Mouse (Mus musculus): ENCODE measurements around the gene Mga.
A peak's percentile ranks its signal among the peaks of the same experiment; 100 is the strongest.

Mga gene

DNA sequence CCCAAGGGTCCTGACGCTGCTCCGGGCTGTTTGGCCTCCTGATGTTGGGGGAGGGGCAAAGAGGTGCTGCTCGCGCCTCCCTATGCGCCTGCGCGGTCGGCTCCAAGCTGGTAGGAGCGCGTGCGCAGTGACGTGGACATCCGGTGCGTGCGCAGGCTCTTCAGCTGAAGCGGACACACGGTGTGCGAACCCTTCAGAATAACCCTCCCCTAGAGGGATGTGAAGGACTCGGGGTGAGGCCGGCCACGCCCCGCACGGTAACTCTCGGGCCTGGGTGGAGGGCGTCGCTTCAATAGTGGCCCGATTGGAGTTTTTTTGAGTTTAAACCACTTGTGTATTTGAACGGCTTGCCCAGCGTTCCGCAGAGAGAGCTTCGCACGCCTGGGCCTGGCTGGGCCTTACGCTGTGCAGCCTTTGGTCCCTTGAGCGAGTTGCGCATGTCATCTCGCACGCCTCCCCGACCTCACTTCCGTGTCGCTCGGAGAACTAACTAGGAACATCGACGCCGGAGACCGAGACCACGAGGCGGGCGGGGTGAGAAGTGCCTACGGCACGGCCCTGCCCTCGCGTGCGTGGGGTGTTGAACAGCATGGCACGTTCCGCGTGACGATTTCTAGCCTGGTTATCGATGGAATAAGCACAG is at the start of gene Mga:
Mga (plus strand) TSS at position 139 of the 643 bp plus-strand sequence.
- DNase-seq (ENCODE audit: low read depth, low spot score), result peak; percentile 97

DNA sequence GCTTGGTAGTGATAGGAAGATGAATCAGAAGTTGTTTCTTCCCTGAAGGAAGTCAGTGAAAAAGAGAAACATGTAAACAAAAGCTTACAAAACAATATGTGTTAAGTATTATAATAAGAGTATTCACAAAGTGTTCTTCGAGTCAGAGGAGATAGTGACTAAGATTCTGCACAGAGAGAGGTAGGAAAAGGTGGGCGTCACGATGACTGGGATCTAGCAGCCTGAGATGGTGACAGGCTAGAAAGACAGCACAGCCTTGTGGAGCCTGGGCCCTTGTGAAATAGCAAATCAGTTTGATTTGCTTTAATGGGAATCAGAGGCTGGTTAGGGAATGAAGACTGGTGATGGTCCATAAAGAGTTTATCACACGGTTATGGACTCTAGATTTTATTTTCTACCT is 43.2 kb upstream of the Mga start:
- no peak for DNase-seq (ENCODE audit: low read depth, low spot score)

DNA sequence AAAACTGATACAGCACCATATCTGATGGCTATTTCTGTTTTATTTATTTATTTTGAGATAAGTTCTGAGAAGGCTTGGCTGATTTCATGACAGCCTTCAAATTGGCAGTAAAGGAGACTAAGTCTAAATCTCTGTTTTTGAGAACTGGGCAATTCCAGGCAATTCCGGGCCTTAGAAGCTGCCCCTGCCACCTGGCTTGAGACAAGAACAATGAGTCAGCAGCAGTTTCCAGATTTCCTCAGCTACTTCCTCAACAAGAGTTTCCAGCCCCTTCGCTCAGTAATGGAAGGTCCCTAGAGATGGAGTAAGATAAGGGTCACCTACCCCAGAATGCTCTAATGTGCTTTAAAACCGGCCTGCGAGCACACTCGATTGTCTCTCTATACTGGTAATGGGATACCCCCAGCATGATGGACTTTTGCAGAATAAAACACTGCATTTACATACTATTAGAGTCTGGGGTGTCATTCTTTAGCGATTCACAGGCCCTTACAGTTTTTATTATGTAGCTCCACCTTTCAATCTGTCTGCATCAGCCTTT is 41.6 kb upstream of the Mga start:
- DNase-seq (ENCODE audit: low read depth, low spot score), result no peak

DNA sequence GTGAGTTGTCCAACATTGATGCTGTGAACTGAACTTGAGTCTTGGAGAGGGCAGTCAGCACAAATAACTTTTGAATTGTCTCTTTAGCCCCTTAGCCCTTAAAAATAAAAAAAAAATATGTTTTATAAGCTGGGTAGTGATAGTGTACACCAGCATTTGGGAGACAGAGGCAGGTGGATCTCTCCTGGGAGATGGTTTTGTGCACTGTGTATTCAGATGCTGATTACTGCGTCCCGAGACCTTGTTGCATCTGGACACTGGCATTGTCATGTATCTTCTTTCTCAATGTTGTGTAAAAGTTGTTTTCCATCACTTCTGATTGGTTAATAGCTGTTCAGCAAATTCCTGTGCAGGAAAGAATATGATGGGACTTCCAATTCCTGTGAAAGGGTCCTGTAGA is 39.7 kb upstream of the Mga start:
- no peak for DNase-seq (ENCODE audit: low read depth, low spot score)

DNA sequence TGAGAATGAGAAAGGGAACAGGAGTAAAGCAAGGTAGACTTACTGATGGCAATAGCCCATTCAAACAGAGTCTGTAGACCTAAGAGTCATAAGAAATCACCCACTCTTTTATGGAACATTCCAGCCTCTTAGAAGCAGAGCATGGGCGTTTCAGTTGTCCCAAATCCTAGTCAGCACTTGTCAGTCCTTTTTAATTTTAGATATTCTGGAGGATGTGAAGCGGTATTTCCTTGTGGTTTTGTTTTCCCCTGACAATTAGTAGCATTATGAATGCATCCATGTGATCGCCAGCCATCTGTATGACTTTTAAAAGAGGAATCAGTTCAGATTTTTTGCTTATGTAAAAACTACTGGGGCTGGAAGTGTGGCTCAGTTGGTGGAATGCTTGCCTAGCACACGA is 32.5 kb upstream of the Mga start:
- DNase-seq (ENCODE audit: low read depth, low spot score), result no peak

DNA sequence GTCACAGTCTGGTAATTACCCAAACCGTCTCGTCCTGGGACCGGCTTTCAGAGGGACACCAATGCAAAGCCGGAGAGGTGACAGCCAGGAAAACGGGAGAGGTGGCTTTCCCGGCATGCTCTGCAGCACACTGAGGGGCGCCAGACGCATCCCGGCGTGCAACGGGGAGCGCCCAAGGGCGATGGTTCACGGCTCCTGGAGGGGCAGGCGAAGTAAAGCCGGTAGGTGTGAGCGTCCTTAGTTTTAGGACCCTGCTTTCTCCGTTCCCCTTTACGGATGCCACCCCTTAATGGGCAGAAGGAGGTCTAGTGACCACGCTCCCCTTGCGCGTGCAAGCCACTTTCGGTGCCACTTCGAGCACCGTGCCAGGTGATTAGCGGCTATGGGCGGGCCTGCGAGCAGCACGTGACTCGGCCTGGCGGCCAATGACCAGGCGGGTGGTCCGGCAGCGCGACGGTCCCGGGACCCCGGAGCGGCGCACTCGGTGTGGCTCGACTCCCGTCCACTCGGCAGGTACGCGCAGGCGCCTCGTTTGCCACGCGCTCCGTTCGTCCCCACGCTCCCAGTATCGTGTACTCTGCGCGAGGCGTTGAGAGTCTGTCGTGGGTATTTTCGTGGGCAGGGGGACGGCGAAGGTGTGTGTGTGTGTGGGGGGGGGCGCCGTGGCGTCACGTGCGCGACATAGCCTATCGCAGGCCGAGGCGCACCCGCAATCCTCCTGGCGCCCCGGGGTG is 24.5 kb upstream of the Mga start:
- peak; percentile 7 for DNase-seq (ENCODE audit: low read depth, low spot score)

DNA sequence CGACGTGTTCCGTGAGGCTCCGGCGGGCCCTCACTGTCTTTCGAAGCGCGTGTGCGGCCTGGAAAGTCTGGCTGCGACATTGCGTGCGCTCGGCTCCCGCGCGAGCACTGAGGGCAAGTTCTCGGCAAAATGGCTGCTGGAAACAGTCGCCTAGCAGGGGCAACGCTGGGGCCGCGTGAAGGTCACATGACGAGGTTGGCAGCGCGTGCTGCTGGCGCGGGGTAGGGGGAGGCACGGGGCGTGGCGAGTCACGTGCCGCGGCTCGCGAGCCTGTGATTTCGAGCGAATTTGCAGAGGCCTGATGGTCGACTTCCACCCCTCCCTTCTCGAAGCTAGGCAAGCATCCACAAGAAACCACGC is 23.9 kb upstream of the Mga start:
- peak; percentile 75 for DNase-seq (ENCODE audit: low read depth, low spot score)

DNA sequence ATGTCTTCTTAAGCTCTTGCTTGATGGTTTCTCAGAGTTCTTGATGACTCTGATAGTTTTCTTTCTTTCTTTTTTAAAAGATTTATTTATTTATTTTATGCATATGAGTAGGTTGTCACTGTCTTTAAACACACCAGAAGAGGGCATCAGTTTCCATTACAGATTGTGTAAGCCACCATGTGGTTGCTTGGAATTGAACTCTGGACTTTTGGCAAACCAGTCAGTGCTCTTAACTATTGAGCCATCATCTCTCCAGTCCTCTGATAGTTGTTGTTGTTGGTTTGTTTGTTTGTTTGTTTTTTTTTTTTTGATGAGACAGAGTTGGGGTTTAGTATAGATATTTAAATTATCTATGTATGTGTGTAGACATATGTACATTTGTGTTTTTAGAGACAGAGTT is 21.0 kb upstream of the Mga start:
- no peak for DNase-seq (ENCODE audit: low read depth, low spot score)

DNA sequence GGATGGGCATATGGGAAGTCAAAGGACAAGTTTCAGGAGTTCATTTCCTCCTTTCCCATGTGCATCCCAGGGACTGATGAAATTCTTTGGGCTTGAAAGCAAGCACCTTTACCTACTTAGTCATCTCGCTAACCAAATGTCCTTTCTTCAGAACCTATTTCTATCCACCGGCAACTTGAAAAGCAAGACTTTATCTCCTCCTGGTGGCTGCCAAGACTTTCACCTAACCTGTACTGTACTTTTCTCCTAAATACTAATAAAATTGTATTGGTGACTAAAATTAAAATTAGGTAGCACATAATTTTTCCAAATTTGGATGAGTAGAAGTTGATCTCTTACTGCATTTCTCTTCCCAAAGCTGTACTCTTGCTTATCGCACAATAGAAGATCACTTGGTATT is 9.8 kb upstream of the Mga start:
- no peak for DNase-seq (ENCODE audit: low read depth, low spot score)

DNA sequence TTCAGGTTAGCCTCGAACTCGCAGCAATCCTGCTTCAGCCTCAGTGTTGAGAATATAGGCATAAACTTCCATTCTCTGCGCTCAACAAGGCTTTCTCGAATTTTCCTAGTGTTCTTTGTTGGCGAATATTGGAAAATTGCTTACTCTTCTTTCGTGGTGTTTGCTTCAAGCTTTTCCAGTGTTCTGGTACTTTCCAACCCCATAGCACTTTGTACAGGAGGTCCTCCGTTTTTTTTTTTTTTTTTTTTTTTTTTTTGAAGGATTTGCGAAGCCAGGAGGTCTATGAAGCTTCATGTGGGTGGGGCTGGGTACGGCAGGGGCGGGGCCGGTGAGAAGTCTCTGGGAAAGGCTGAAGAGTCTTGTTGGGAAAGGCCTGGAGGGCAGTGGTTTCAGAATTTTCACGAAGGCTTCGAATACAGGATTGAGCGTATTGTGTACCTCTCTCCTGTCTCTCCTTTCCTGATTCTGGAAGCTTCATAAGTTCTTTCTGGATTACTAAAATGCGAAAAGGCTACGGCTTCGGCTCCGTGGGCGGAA is 407 bp upstream of the Mga start:
- DNase-seq (ENCODE audit: low read depth, low spot score), result no peak

DNA sequence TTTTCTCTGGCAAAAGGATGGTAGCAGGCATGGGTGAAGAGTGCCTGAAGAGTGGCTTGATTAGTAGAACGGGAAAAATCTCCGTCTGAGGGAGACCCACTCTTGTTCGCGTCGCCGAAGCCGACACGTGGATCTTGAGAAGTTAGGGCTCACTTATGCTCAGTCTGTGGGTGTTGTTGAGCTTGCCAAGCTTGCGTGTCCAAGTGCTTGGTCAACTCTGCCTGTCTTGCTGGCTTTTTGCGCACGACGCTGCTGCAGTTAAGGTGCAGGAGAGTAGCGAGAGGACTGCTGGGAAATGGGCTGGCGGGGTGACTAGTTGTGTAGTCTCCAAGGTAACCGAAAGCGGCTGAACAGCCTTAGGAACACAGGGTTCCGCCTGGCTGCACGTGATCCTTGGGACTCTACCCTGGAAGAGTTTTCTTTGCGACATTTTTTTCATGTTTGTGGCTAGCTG is 1.1 kb downstream of the Mga start:
- DNase-seq (ENCODE audit: low read depth, low spot score), result peak; percentile 75

DNA sequence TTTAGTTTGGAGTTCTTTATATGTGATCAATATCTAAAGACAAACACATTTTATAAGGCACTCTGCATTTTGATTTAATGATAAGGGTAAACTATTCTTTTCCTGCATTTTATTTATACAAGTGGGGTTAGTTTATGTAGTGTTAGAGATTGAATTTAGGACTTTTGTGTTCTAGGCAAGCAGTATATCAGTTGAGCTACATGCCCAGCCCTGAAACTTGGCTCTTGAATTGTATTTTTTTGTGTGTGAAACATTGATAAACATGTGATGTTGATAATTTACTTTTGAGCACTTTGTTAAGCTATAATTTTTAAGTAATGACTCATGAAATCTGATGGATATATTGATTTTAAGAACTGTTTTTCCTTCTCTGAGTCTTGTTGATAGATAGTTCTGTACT is 19.0 kb downstream of the Mga start:
- DNase-seq (ENCODE audit: low read depth, low spot score), result no peak

DNA sequence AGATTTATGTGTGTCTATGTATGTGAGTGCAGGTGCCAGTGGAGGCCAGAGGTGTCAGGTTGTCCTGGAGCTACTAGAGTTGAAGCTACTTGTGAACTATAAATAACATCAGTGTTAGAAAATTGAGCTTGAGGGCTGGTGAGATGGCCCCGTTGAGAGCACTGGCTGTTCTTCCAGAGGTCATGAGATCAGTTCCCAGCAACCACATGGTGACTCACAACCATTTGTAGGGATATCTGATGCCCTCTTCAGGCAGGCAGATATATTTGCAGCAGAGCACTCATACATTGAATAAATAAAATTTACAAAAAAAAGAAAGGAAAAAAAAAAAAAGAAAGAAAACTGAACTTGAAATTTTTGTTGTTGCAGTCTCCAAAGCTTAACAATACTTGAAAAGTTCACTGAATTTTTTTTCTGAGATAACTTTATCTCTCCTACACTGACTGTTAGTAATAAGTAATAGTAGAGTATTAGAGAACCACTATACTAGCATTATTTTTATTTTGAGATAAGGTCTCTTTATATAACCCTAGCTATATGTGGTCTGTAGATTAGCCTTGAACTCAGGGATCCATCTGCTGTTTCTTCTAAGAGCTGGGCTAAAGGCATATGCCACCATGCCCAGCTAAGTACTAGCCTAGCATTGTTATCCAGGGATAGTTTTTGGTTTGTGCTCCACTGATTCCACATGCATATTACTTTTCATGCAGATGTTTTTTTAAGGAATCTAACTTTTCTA is 20.8 kb downstream of the Mga start:
- DNase-seq (ENCODE audit: low read depth, low spot score), result no peak

DNA sequence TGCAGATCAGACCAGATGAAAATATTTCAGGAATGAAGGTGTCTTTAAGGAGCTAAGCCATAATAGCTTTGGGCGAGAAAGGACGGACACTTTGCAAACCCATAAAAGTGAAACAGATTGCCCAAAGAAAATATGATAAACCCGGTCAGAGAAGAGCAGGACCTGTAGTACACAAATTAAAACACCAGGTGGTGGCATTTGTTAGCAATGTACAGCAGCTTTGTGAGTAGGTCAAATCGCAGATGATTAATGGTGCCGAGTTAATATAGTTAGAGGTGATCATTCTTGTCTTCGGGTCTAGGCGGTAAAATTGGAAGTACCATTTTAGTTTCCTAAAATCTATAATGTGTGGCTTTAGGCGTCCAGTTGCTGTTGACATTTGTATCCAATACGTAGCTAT is 73.5 kb downstream of the Mga start:
- DNase-seq (ENCODE audit: low read depth, low spot score), result peak; percentile 70

DNA sequence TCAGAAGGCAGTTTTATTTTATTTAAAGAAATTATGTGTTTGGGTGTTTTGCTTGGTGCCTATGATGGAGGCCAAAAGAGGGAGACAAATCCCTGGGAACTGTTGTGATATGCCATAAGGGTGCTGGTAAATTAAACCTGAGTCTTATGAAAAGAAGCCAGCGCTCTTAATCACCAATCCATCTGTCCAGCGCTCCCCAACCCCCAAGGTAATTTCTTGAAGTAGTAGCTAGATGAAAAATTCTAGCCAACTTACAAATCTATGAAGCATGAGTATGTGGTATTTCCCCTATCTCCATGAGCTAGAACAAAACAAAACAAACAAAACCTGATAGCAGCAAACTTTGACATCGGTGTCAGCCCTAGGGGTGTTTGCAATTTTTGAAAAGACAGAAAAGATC is 74.3 kb downstream of the Mga start:
- DNase-seq (ENCODE audit: low read depth, low spot score), result no peak

DNA sequence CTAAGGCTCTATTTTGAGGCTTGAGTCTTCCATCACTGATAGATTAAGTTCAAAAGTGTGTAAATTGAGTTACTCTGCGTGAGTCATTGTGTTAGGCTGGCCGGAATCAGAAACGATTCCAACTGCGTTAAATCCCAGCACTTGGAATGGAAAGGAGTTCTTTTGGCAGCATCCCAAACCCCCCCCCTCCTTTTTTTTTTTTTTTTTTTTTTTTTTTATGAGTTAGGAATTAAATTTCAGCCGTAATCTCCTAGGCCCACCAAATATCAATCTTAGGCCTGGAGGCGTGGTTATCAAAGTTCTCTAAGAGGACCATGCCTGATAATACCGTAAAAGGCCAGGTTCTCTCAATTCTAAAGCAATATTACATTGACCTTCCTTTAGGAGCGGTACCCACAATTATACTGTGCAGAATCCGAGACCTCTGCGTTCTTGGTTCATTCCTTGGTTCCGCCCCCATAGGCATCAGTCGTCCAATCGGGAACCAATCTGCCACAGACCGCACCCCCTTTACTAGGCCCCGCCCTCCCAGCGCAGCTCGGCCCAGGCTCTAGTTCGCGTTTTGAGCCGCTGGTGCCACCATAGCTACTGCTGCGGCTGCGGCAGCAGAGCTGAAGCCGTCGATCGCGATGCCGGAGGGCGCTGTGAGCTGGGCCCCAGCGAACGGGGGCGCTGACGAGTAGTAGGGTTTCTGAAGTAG is 75.0 kb downstream of the Mga start:
- peak; percentile 96 for DNase-seq (ENCODE audit: low read depth, low spot score)

DNA sequence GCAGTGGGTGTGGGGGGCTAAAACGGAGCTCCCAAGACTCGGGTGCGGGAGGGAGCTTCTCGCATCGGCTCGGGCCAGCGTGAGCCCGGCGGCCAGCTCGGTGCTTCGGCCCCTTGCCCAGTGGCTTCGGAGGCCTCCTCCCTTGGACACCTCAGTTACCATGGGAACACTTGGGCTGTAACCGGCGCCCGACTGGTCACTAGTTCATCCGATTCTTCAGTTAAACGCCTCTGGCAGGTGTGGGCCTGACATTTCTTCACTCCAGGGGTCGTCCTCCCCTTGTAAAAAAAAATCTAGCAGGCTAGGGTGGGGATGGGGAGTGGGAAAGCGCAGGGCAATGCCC is 75.5 kb downstream of the Mga start, which contains the start of gene Mapkbp1:
Mapkbp1 (plus strand) TSS at position 163 of the 343 bp plus-strand sequence.
- DNase-seq (ENCODE audit: low read depth, low spot score), result no peak

DNA sequence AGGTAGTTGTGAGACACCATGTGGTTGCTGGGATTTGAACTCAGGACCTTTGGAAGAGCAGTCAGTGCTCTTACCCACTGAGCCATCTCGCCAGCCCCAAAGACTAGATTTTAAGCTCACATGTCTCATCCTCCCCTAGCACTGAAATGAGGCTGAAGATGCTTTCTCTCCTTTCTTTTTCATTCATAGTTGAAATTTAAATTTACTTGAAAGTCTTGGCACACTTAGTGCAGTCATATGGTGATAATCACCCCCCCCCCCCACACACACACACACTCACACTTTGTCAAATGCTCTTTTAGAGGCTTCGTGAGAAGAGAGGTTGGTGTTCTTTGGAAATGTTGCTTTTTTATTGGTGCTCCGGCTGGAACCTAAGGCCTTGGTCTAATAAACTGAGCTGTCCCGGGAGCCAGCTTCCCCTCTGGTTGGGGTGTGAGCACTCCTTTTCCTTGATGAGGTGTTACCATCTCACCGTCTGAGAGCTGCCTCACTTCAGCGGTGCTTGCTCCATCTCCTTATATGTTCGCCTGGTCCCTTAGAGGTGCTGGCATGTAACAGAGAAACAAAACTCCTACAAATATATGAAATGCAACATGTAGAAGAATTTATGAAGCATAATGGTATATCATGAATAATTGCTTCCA is 83.4 kb downstream of the Mga start:
- no peak for DNase-seq (ENCODE audit: low read depth, low spot score)

DNA sequence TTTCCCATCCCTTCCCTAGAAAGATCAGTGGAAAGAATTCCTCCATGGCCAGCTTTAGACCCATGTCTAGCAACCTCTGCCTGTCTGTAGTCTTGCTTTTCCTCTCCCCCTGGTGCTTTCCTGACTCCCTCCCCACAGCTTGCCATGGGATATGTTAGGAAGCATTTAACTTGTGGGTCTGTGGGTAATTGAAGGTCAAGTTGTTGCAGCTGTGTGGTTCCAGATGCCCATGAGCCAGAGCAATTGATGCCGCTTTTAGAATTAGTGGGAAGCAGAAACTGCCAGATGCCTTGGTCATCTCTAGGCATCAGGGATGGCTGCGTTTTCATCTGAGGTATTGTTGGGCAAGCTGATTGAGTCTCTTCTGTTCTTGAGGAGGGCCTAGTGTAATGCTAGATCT is 84.6 kb downstream of the Mga start:
- no peak for DNase-seq (ENCODE audit: low read depth, low spot score)

DNA sequence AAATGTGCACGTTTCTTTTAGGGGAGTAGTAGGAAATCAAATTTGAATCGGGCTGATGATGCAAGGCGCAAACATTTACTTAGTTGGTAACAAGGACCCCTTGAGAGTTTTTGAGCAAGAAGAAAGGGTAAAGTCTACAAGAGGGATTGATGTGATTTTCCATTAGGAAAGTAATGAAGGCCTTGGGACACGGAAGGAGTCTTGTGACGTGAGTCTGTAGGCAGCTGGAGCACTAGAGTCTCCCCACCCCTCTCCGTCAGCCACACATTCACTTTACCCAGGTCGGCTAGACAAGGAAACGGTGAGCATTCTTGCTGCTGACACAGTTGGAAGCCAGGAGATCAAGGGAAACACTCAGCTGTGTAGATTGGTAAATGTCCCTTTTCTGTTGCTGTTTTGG is 88.8 kb downstream of the Mga start:
- no peak for DNase-seq (ENCODE audit: low read depth, low spot score)

DNA sequence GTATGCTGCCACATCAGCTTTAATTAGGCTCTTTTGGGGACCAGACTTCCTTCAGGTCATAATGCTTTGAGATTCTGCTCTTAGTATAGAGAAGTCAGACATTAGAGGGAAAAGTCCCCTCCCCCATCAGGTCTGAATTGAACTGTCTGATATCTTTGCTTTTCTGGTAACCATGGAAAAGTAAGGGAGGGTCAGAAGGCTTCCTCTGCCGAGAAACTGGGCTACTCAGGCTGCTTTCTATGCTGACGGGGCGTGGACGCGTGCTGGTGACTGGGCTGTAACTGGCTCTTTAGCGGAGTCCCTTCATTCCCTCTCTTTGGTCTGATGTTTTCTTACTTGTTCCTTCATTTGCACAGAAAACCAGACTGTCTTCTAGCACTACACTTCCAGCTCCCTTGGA is 89.3 kb downstream of the Mga start:
- DNase-seq (ENCODE audit: low read depth, low spot score), result no peak

Data from CD4-positive helper T cell, adult 2 months (primary cell).